Mouse (Mus musculus) kidney, postnatal 0 days (tissue): ENCODE measurements around the gene Efr3b. TPM values are rescaled to one million over a fixed set of nuclear protein-coding genes. Genes with fewer than 3 reads are reported as not detected.
A peak's percentile ranks its signal among the peaks of the same experiment; 100 is the strongest.

Experiments
- ATAC-seq: fragments of 200-750 bp; cut with Nextera tagmentation; replicated peaks from 2 replicates; pipeline ENCODE4 v1.8.0; 2017; ENCODE audit warnings: low read depth, moderate number of reproducible peaks, moderate TSS enrichment, moderate library complexity; ENCODE audit not compliant: low FRiP score
- DNase-seq: peaks from one replicate; pipeline ENCODE4 v3.0.0-alpha.2; 2016; ENCODE audit warnings: low spot score
- H3K27ac ChIP-seq: fragments of 300-500 bp; sonication (generic); 2 replicates; pipeline ENCODE4 v1.5.1; 2014; ENCODE audit warnings: mild to moderate bottlenecking
- H3K27me3 ChIP-seq: fragments of 300-500 bp; sonication (generic); 2 replicates; pipeline ENCODE4 v1.6.1; 2014; ENCODE audit warnings: low read length, mixed read lengths; ENCODE audit not compliant: insufficient read depth
- H3K36me3 ChIP-seq: fragments of 300-500 bp; sonication (generic); 2 replicates; pipeline ENCODE4 v1.6.1; 2014; ENCODE audit warnings: low read length, mixed read lengths; ENCODE audit not compliant: insufficient read depth
- H3K4me1 ChIP-seq: fragments of 300-500 bp; sonication (generic); replicated peaks from 2 replicates; pipeline ENCODE4 v1.6.1; 2014; ENCODE audit warnings: antibody characterized with exemption, low read length, mixed read lengths; ENCODE audit not compliant: insufficient read depth
- H3K4me2 ChIP-seq: fragments of 300-500 bp; sonication (generic); 2 replicates; pipeline ENCODE4 v1.6.1; 2014; ENCODE audit warnings: mild to moderate bottlenecking, low read length, moderate library complexity, mixed read lengths
- H3K4me3 ChIP-seq: fragments of 300-500 bp; sonication (generic); replicated peaks from 2 replicates; pipeline ENCODE4 v1.5.1; 2014; ENCODE audit warnings: low read depth, low read length
- H3K9ac ChIP-seq: fragments of 300-500 bp; sonication (generic); 2 replicates; pipeline ENCODE4 v1.6.1; 2014; ENCODE audit warnings: low read depth, low read length
- H3K9me3 ChIP-seq: fragments of 300-500 bp; sonication (generic); replicated peaks from 2 replicates; pipeline ENCODE4 v1.6.1; 2016; ENCODE audit warnings: low read length, inconsistent platforms, mixed read lengths
- CTCF ChIP-seq: IDR thresholded peaks from 2 replicates; pipeline ENCODE4 v1.5.1; 2016; ENCODE audit warnings: antibody characterized with exemption, low read depth, mild to moderate bottlenecking, moderate library complexity
- WGBS: fragments of 180-500 bp; shearing (Covaris S2); extraction: QIAGEN DNeasy Blood & Tissue Kit; methylation state at CpG from one replicate; pipeline ENCODE4 v1.1.7; 2014; 5-methylcytosine and 5-hydroxymethylcytosine counted together
- polyA plus RNA-seq: library from polyadenylated mRNA; unstranded; fragments of >200 nt; fragmentation: Nextera tagmentation; extraction: Ambion mirVana; gene quantifications from 2 replicates; pipeline ENCODE4 v1.2.1, GENCODE M21; 2015

The Efr3b gene
- polyA plus RNA-seq: 1.1 and 1.4 TPM in 2 replicates

GRCm38 (mm10) chr12:4038061-4039041 lies at the start of gene Efr3b:
Efr3b (minus strand) TSS chr12:4038915.
- Histone ChIP-seq H3K36me3 (no peaks in the 10 kb centered on the region), H3K4me3 (peak within 1 kb of the TSS; percentile 63)

GRCm38 (mm10) chr12:4083441-4083840 lies 44.7 kb upstream of the Efr3b start:
- peak overlapping the region; percentile 65 for H3K4me2 ChIP-seq
- TF ChIP-seq CTCF: no peak
- peak overlapping the region; percentile 91; the same call in 1 of the 2 replicates for H3K27ac ChIP-seq
- no peak for DNase-seq
- no peak for ATAC-seq
- H3K4me3 ChIP-seq: 0 out of 2 replicates have a peak overlapping the region, but pooled peaks have one; percentile 42
- no peaks in the 10 kb centered on the region for H3K9me3 ChIP-seq
- H3K9ac ChIP-seq: no peak overlapping the region; the same call in 1 of the 2 replicates
- H3K4me1 ChIP-seq: no peaks in the 10 kb centered on the region
- 56% methylated on average over 8 of the region's 8 CpGs for WGBS
- peaks cover 12% of the 10 kb centered on the region; the same call in 1 of the 2 replicates for H3K36me3 ChIP-seq
- H3K27me3 ChIP-seq: no peaks in the 10 kb centered on the region

More at GRCm38 (mm10) chr12:4038061-4039041, at the start of gene Efr3b:
- peak; percentile 37; the same call in 1 of the 2 replicates for TF ChIP-seq CTCF
- Histone ChIP-seq H3K27ac (no peak within 1 kb of the TSS), H3K9me3 (no peaks in the 10 kb centered on the region), H3K9ac (peak within 1 kb of the TSS; percentile 68), H3K27me3 (no peaks in the 10 kb centered on the region; the same call in 1 of the 2 replicates), H3K4me1 (no peaks in the 10 kb centered on the region), H3K4me2 (peak within 1 kb of the TSS; percentile 98)
- peak; percentile 93 for DNase-seq
- WGBS: under 1% methylated on average over 78 of the region's 78 CpGs
- peak; percentile 90 for ATAC-seq

- Histone ChIP-seq H3K4me1 (no peaks in the 10 kb centered on the region), H3K4me2 (peak within 1 kb of the TSS; percentile 65), H3K9me3 (no peaks in the 10 kb centered on the region), H3K27ac (peak within 1 kb of the TSS; percentile 91), H3K27me3 (no peaks in the 10 kb centered on the region), H3K4me3 (peak within 1 kb of the TSS; percentile 42), H3K36me3 (0 out of 2 replicates have a peak, but pooled peaks cover 4% of the 10 kb centered on the region), H3K9ac (peak within 1 kb of the TSS; percentile 68)
- ATAC-seq (peak; percentile 97), DNase-seq (peak; percentile 96)
- WGBS: 5% methylated on average over 58 of the region's 59 CpGs
- no peak for TF ChIP-seq CTCF
Observed at GRCm38 (mm10) chr12:4082132-4083001, 43.7 kb upstream of the Efr3b start, which contains the start of gene Dnajc27. Dnajc27 (plus strand) TSS chr12:4082583.

GRCm38 (mm10) chr12:4080311-4080710 lies 41.6 kb upstream of the Efr3b start:
- DNase-seq (peak; percentile 85), ATAC-seq (no peak)
- Histone ChIP-seq H3K27ac (no peak overlapping the region), H3K4me2 (no peak overlapping the region), H3K4me1 (no peaks in the 10 kb centered on the region), H3K36me3 (no peaks in the 10 kb centered on the region), H3K27me3 (no peaks in the 10 kb centered on the region), H3K4me3 (no peak overlapping the region), H3K9me3 (no peaks in the 10 kb centered on the region), H3K9ac (no peak overlapping the region)
- 2% methylated on average over 2 of the region's 2 CpGs for WGBS
- TF ChIP-seq CTCF: peak; percentile 95

GRCm38 (mm10) chr12:4078069-4078468 lies 39.4 kb upstream of the Efr3b start:
- ATAC-seq (no peak), DNase-seq (no peak)
- no peak overlapping the region for H3K9ac ChIP-seq
- H3K9me3 ChIP-seq: no peaks in the 10 kb centered on the region
- no peak overlapping the region for H3K4me3 ChIP-seq
- H3K4me1 ChIP-seq: no peaks in the 10 kb centered on the region
- H3K4me2 ChIP-seq: no peak overlapping the region
- H3K27ac ChIP-seq: no peak overlapping the region
- H3K36me3 ChIP-seq: no peaks in the 10 kb centered on the region
- WGBS: 67% methylated on average over 1 of the region's 1 CpGs
- no peaks in the 10 kb centered on the region for H3K27me3 ChIP-seq
- no peak for TF ChIP-seq CTCF

- no peak overlapping the region for H3K9ac ChIP-seq
- TF ChIP-seq CTCF: no peak
- H3K9me3 ChIP-seq: no peaks in the 10 kb centered on the region
- H3K4me3 ChIP-seq: no peak overlapping the region
- no peak for ATAC-seq
- no peak overlapping the region for H3K4me2 ChIP-seq
- no peaks in the 10 kb centered on the region for H3K27me3 ChIP-seq
- no peak for DNase-seq
- no peaks in the 10 kb centered on the region for H3K36me3 ChIP-seq
- H3K27ac ChIP-seq: no peak overlapping the region
- H3K4me1 ChIP-seq: no peaks in the 10 kb centered on the region
Observed at GRCm38 (mm10) chr12:4076383-4076782, 37.7 kb upstream of the Efr3b start.
